Mouse (Mus musculus) neutrophil, adult 83 days (primary cell): ENCODE data around the gene Rhbdl2. TPM values are rescaled to one million over a fixed set of nuclear protein-coding genes. Genes with fewer than 3 reads are reported as not detected.

Experiments
- total RNA-seq, 2 experiments: library from RNA; stranded (reverse); gene quantifications; one replicate each; pipeline ENCODE4 v1.2.4; 2023

The Rhbdl2 gene
- not detected for total RNA-seq

DNA sequence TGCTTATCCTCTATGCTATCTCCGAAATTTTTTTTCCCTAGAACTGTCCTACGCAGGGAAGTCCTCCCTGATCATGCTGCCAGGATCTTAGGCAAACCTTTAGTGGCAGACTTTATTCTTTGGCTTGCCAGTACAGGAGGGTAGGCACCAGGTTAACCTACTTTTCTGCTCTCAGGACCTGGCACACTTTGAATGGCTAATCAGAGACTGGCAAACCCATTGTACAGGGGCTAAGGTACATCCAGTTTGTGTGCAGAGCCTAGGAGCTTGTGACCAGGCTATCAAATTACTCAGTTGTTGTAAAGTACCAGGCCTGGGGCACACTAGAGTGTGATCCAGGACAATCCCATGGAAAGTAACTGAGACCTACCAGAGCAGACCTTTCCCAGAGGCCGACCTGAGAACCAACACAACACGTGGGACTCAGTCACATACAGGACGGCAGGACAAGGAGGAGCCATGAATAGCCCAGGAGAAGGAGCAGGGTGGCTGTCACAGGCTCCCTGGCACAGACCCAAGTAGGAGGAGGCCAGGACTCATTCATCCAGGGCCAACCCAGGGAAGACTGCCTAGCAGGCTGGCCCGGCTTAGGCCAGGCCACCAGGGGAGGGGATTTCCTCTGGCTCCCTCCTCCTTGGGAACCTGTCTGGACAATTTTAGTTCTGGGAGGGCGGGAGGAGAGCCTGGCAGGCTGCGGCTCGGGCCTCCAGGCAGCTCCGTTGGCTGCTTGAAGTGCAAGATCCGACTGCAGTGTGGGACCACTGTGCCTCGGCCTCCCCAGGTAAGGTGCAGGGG, at the start of gene Rhbdl2:
Gene Rhbdl2 (plus strand): TSS at position 684 of the 795 bp plus-strand sequence.

DNA sequence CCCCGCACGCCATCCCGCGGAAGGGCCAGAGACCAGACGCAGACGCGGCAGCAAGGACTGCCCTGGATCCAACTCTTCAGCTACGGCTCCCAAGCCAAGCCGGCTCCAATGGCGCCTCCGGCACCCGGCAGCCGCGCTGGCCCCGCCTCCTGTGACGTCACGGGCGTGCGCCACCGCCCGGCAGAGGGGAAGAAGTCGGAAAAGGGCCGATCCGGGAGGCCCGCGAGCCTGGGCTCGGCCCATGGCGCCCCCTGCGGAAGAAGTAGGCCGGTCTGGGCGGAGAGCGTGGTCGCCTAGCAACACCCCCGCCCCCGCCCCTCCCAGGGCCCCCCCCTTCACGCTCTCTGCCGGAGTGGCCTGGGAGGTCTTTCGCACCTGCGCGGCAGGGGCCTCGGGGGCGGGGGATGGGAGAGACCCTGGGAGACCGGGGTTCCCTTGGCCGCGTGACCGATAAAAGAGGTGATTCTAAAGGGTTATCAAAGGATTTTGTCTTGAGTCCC, 37.5 kb upstream of the Rhbdl2 start, which contains the start of gene Akirin1:
Gene Akirin1 (minus strand): TSS at position 194 of the 500 bp plus-strand sequence.

DNA sequence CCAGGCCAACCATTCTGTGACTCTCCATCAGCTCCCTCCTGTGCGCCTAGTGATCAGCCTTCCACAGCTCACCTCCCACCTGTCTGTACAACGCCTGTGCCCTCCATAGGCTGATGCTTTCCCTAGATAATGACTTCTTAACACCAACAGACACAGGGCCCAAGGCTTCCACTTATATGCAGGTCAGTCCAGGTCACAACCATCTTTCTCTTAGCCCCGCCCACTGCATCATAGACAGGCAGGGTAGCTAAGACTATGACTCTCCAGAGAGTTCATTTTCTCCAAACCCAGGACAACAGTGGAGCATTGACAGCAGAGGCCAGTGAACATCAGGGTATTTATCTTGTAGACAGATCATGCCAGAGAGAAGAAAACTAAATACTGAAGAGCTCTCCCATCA, 71.7 kb downstream of the Rhbdl2 start, which contains the start of gene 4933427I04Rik:
Gene 4933427I04Rik (plus strand): TSS at position 301 of the 400 bp plus-strand sequence.

Other genes starting within 250 kb of the Rhbdl2 start
- gene Macf1, start 103.5 kb upstream of the Rhbdl2 start, total RNA-seq, result 100 to 1,000 TPM; 153 to 184 TPM
- gene Ndufs5, start 69.7 kb upstream of the Rhbdl2 start, total RNA-seq, result 10 to 100 TPM; 35.9 to 44.7 TPM
- gene Akirin1, start 37.5 kb upstream of the Rhbdl2 start, total RNA-seq, result 10 to 100 TPM; 39.6 to 51.4 TPM
- not detected for gene 4933427I04Rik, start 71.8 kb downstream of the Rhbdl2 start, total RNA-seq
- gene Mycbp, start 117.0 kb downstream of the Rhbdl2 start, total RNA-seq, result 10 to 100 TPM; 11.8 to 14.2 TPM
- gene Rragc, start 129.6 kb downstream of the Rhbdl2 start, total RNA-seq, result 10 to 100 TPM; 46.7 to 48.0 TPM
- not detected for gene 4930535I16Rik, start 130.1 kb downstream of the Rhbdl2 start, total RNA-seq